Mouse (Mus musculus): ENCODE measurements at regions not wholly inside any gene's neighbourhood (a gene's known extent, or its start where the extent isn't known, plus 50 kb on each side); places are given as distances from the start of the nearest gene placed in this dataset.
A peak's percentile ranks its signal among the peaks of the same experiment; 100 is the strongest.

GRCm38 (mm10) chr3:15175811-15176210 is 156.3 kb downstream of the Gm9733 start:
- Histone ChIP-seq H3K9me3 (ENCODE audit: low read length) (no peaks in the 10 kb centered on the region), H3K27ac (ENCODE audit: low read depth, low read length) (no peak overlapping the region), H3K4me3 (ENCODE audit: low read depth, low read length) (no peak overlapping the region), H3K9ac (no peak overlapping the region), H3K36me3 (ENCODE audit: insufficient read depth) (no peaks in the 10 kb centered on the region), H3K27me3 (ENCODE audit: insufficient read depth, low read length) (no peaks in the 10 kb centered on the region), H3K4me2 (ENCODE audit: low read depth) (no peak overlapping the region), H3K4me1 (ENCODE audit: insufficient read depth) (no peaks in the 10 kb centered on the region)
- 88% methylated on average over 2 of the region's 2 CpGs for WGBS
- TF ChIP-seq CTCF (IDR thresholded peaks at IDR 0.05; ENCODE audit: low read depth): no peak
- DNase-seq: no peak
- ATAC-seq: no peak

DNA sequence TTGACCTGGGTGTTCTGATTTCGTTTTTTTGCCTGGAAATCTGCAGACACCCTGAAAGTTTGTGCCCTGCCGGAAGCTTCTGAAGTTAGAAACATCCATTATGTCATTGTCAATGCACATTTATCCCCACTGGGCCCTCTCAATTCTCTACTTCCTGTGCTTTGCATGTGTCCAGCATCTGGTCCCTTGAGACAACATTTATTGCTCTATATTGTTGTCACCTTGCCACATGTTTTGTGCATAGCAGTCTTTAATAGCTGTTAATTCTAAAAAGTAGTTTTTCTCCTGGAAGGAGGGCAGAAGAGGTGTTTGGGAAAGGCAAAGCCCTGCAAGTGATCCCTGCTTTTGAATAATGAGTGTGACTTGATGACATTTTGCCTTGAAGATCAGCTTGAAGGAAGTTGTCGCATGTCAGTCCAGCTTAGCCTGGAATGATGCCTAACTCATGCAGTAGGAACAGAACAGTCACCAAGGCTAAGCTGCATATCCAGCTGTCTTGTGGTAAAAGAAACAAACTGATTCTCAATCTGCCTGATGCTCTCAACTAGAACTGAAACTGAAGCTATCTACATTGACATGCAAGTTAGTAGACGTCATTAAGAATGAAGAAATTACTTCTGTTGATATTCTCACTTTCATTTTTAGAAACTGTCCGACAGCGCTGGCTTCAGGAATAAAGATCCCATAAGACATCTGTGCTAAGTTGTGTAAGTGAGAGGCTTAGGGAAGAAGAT is 152.9 kb downstream of the Gm9733 start:
- Histone ChIP-seq H3K9ac (no peak overlapping the region), H3K27ac (ENCODE audit: low read depth, low read length) (no peak overlapping the region), H3K36me3 (ENCODE audit: insufficient read depth) (no peaks in the 10 kb centered on the region), H3K9me3 (ENCODE audit: low read length) (no peaks in the 10 kb centered on the region), H3K27me3 (ENCODE audit: insufficient read depth, low read length) (no peaks in the 10 kb centered on the region), H3K4me1 (ENCODE audit: insufficient read depth) (no peaks in the 10 kb centered on the region), H3K4me2 (ENCODE audit: low read depth) (no peak overlapping the region), H3K4me3 (ENCODE audit: low read depth, low read length) (no peak overlapping the region)
- DNase-seq (no peak), ATAC-seq (no peak)
- 76% methylated on average over 6 of the region's 6 CpGs for WGBS
- TF ChIP-seq CTCF (IDR thresholded peaks at IDR 0.05; ENCODE audit: low read depth): no peak

DNA sequence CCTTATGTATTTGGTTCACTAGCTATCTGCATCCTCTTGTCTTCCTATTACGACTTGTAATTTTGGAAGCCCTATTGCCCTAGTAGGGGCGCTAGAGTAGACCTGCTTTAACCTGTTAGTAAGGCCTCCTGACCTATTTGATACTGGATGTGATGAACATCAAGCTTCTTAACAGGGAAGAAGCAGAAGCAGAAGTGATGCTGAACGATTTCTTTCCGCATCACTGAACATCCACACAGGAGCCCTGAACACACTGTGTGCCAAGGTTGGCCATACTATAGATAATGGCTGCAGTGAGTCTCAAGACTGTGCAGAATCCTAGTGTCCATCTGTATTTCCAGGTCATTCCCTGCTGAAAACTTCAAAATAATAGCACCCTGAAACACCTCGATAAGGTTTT is 151.0 kb downstream of the Gm9733 start:
- ATAC-seq (no peak), DNase-seq (no peak)
- WGBS: 91% methylated on average over 5 of the region's 5 CpGs
- TF ChIP-seq CTCF (IDR thresholded peaks at IDR 0.05; ENCODE audit: low read depth): no peak
- no peaks in the 10 kb centered on the region for H3K9me3 ChIP-seq (ENCODE audit: low read length)
- H3K4me3 ChIP-seq (ENCODE audit: low read depth, low read length): no peak overlapping the region
- no peak overlapping the region for H3K4me2 ChIP-seq (ENCODE audit: low read depth)
- H3K36me3 ChIP-seq (ENCODE audit: insufficient read depth): no peaks in the 10 kb centered on the region
- no peaks in the 10 kb centered on the region for H3K4me1 ChIP-seq (ENCODE audit: insufficient read depth)
- no peak overlapping the region for H3K9ac ChIP-seq
- H3K27me3 ChIP-seq (ENCODE audit: insufficient read depth, low read length): no peaks in the 10 kb centered on the region
- no peak overlapping the region for H3K27ac ChIP-seq (ENCODE audit: low read depth, low read length)

GRCm38 (mm10) chr3:15186731-15187130 is 145.4 kb downstream of the Gm9733 start:
- H3K27me3 ChIP-seq (ENCODE audit: insufficient read depth, low read length): no peaks in the 10 kb centered on the region
- 85% methylated on average over 3 of the region's 3 CpGs for WGBS
- H3K4me1 ChIP-seq (ENCODE audit: insufficient read depth): no peaks in the 10 kb centered on the region
- no peak overlapping the region for H3K4me2 ChIP-seq (ENCODE audit: low read depth)
- H3K9ac ChIP-seq: no peak overlapping the region
- ATAC-seq (no peak), DNase-seq (no peak)
- no peak overlapping the region for H3K27ac ChIP-seq (ENCODE audit: low read depth, low read length)
- H3K4me3 ChIP-seq (ENCODE audit: low read depth, low read length): no peak overlapping the region
- H3K36me3 ChIP-seq (ENCODE audit: insufficient read depth): no peaks in the 10 kb centered on the region
- no peak for TF ChIP-seq CTCF (IDR thresholded peaks at IDR 0.05; ENCODE audit: low read depth)
- H3K9me3 ChIP-seq (ENCODE audit: low read length): no peaks in the 10 kb centered on the region

GRCm38 (mm10) chr3:15194362-15194761 is 137.7 kb downstream of the Gm9733 start:
- Histone ChIP-seq H3K4me1 (ENCODE audit: insufficient read depth) (no peaks in the 10 kb centered on the region), H3K4me3 (ENCODE audit: low read depth, low read length) (no peak overlapping the region), H3K36me3 (ENCODE audit: insufficient read depth) (no peaks in the 10 kb centered on the region), H3K27ac (ENCODE audit: low read depth, low read length) (no peak overlapping the region), H3K9ac (no peak overlapping the region), H3K9me3 (ENCODE audit: low read length) (no peaks in the 10 kb centered on the region), H3K27me3 (ENCODE audit: insufficient read depth, low read length) (no peaks in the 10 kb centered on the region), H3K4me2 (ENCODE audit: low read depth) (no peak overlapping the region)
- ATAC-seq (peak; percentile 94), DNase-seq (peak; percentile 89)
- TF ChIP-seq CTCF (IDR thresholded peaks at IDR 0.05; ENCODE audit: low read depth): peak; percentile 97
- under 1% methylated on average over 7 of the region's 7 CpGs for WGBS

DNA sequence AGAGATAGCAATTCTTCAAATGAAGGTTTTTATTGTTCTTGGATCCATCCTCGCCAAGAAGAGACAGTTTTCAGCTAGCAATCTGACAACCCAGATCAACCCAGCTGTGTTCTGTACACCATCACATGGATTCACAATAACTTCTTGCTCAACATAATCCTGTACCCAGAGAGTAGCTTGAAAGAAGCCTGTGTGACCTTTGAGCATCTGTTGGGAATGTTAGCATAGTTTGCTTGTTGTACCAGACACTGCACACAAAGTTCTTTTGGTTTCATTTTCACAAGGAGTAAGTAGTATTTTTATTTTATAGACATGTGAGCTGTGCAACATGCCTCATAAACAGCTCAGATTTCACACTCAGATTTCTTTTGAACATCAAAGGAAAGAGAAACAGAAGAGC is 136.0 kb downstream of the Gm9733 start:
- Histone ChIP-seq H3K4me1 (ENCODE audit: insufficient read depth) (no peaks in the 10 kb centered on the region), H3K36me3 (ENCODE audit: insufficient read depth) (no peaks in the 10 kb centered on the region), H3K9ac (no peak overlapping the region), H3K9me3 (ENCODE audit: low read length) (no peaks in the 10 kb centered on the region), H3K27ac (ENCODE audit: low read depth, low read length) (no peak overlapping the region), H3K27me3 (ENCODE audit: insufficient read depth, low read length) (no peaks in the 10 kb centered on the region), H3K4me2 (ENCODE audit: low read depth) (no peak overlapping the region), H3K4me3 (ENCODE audit: low read depth, low read length) (no peak overlapping the region)
- DNase-seq (no peak), ATAC-seq (no peak)
- whole genome bisulfite sequencing: 72% methylated on average over 1 of the region's 1 CpGs
- no peak for TF ChIP-seq CTCF (IDR thresholded peaks at IDR 0.05; ENCODE audit: low read depth)

DNA sequence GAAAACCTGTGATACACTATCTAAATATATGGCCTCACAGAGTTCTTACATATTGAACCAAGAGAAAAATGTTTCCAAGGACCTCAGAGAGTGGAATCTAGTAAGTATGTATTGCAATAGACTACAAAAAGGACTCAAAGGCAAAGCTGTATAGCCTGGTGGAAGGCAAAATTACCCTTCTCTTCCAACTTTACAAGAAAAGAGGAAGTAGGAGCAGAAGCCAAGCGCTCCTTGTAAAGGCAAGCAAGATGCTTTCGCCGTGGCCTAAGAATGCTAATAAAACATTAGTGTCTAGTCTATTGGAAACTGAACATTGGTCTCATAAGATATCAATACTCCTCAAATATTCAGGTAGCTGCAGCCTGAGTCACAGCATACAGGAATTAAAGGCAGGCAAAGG is 134.0 kb downstream of the Gm9733 start:
- Histone ChIP-seq H3K4me2 (ENCODE audit: low read depth) (no peak overlapping the region), H3K36me3 (ENCODE audit: insufficient read depth) (no peaks in the 10 kb centered on the region), H3K9ac (no peak overlapping the region), H3K27ac (ENCODE audit: low read depth, low read length) (no peak overlapping the region), H3K9me3 (ENCODE audit: low read length) (no peaks in the 10 kb centered on the region), H3K4me3 (ENCODE audit: low read depth, low read length) (no peak overlapping the region), H3K4me1 (ENCODE audit: insufficient read depth) (no peaks in the 10 kb centered on the region), H3K27me3 (ENCODE audit: insufficient read depth, low read length) (no peaks in the 10 kb centered on the region)
- no peak for ATAC-seq
- no peak for DNase-seq
- WGBS: 87% methylated on average over 3 of the region's 3 CpGs
- no peak for TF ChIP-seq CTCF (IDR thresholded peaks at IDR 0.05; ENCODE audit: low read depth)
